Mouse (Mus musculus) CH12.LX (cell line): ENCODE data around the gene Syncrip. TPM values are rescaled to one million over a fixed set of nuclear protein-coding genes. Genes with fewer than 3 reads are reported as not detected.

ENCODE experiments used
- DNase-seq: peaks from one replicate; pipeline ENCODE4 v3.0.0-alpha.2; 2013; ENCODE audit errors: extremely low read depth
- H3K27ac ChIP-seq: 2 replicates; pipeline ENCODE4 v1.5.1; 2012; ENCODE audit warnings: low read depth, mild to moderate bottlenecking, control low read depth, moderate library complexity; ENCODE audit not compliant: insufficient read depth
- H3K27me3 ChIP-seq: replicated peaks from 2 replicates; pipeline ENCODE3; 2012; ENCODE audit warnings: inconsistent platforms
- H3K36me3 ChIP-seq, 2 experiments: replicated peaks in 1 of 2; 2 replicates each; pipeline versions ENCODE3 to v1.6.1; 2012; ENCODE audit warnings: inconsistent platforms in 1 of 2, low read length in 1 of 2, mild to moderate bottlenecking in 1 of 2, mixed read lengths in 1 of 2, moderate library complexity in 1 of 2; ENCODE audit not compliant: control insufficient read depth in 1 of 2, insufficient read depth in 1 of 2
- H3K4me1 ChIP-seq, 2 experiments: 2 replicates each; pipeline ENCODE4 v1.6.1; 2012; ENCODE audit warnings: inconsistent platforms in 1 of 2, moderate library complexity in 1 of 2; ENCODE audit not compliant: insufficient read depth in 2 of 2, control insufficient read depth in 1 of 2
- H3K4me2 ChIP-seq: 2 replicates; pipeline ENCODE4 v1.6.1; 2012; ENCODE audit warnings: low read depth, mild to moderate bottlenecking, control low read depth; ENCODE audit not compliant: poor library complexity, insufficient read depth, severe bottlenecking
- H3K4me3 ChIP-seq, 3 experiments: fragments of 150-350 bp in 1 of 3; sonication (generic) in 1 of 3; replicated peaks in 1 of 3; 2 replicates each; pipeline versions ENCODE3 to v1.5.1; 2011 to 2012; ENCODE audit warnings: low read depth in 2 of 3, low read length in 2 of 3, mild to moderate bottlenecking in 2 of 3, moderate library complexity in 2 of 3, control low read depth in 1 of 3, improper control_type of control experiment in 1 of 3, inconsistent platforms in 1 of 3, mixed read lengths in 1 of 3; ENCODE audit not compliant: poor library complexity in 1 of 3
- H3K79me2 ChIP-seq: replicated peaks from 2 replicates; pipeline ENCODE4 v1.6.1; 2012; ENCODE audit warnings: mild to moderate bottlenecking, moderate library complexity; ENCODE audit not compliant: control insufficient read depth, poor library complexity, insufficient read depth, severe bottlenecking; ENCODE audit errors: extremely low read depth
- H3K9ac ChIP-seq: 2 replicates; pipeline ENCODE4 v1.6.1; 2012; ENCODE audit warnings: low read depth, mild to moderate bottlenecking, control low read depth, moderate library complexity; ENCODE audit not compliant: insufficient read depth
- H3K9me3 ChIP-seq: replicated peaks from 2 replicates; pipeline ENCODE3; 2012; ENCODE audit warnings: low read length, inconsistent platforms, mixed read lengths
- CTCF ChIP-seq, 2 experiments: IDR thresholded peaks in 1 of 2; conservative IDR thresholded peaks in 1 of 2; 2 replicates each; pipeline ENCODE4 v1.5.1; 2011 to 2012; ENCODE audit warnings: low read depth in 2 of 2, low read length in 2 of 2, improper control_type of control experiment in 1 of 2, inconsistent platforms in 1 of 2, mild to moderate bottlenecking in 1 of 2, moderate library complexity in 1 of 2
- GABPA ChIP-seq: IDR thresholded peaks from 2 replicates; pipeline ENCODE4 v1.6.1; 2012; ENCODE audit warnings: low read depth, low read length, improper control_type of control experiment, inconsistent platforms; ENCODE audit not compliant: insufficient replicate concordance
- HCFC1 ChIP-seq: IDR thresholded peaks from 2 replicates; pipeline ENCODE4 v1.6.1; 2012; ENCODE audit warnings: low read depth, mild to moderate bottlenecking, inconsistent platforms, low read length, improper control_type of control experiment
- MXI1 ChIP-seq: IDR thresholded peaks from 2 replicates; pipeline ENCODE4 v1.6.1; 2011; ENCODE audit warnings: mild to moderate bottlenecking, low read depth, low read length, improper control_type of control experiment
- MYC ChIP-seq: IDR thresholded peaks from 2 replicates; pipeline ENCODE4 v1.6.1; 2011; ENCODE audit warnings: low read depth, mild to moderate bottlenecking, improper control_type of control experiment, low read length
- NELFE ChIP-seq: IDR thresholded peaks from 2 replicates; pipeline ENCODE4 v1.6.1; 2011; ENCODE audit warnings: low read depth, low read length, improper control_type of control experiment
- PAX5 ChIP-seq: IDR thresholded peaks from 2 replicates; pipeline ENCODE4 v1.6.1; 2012; ENCODE audit warnings: low read length, inconsistent platforms, mixed read lengths
- RAD21 ChIP-seq: IDR thresholded peaks from 2 replicates; pipeline ENCODE4 v1.6.1; 2011; ENCODE audit warnings: low read depth, mild to moderate bottlenecking, low read length, improper control_type of control experiment, moderate library complexity
- SMC3 ChIP-seq: IDR thresholded peaks from 2 replicates; pipeline ENCODE4 v1.6.1; 2011; ENCODE audit warnings: low read depth, low read length, improper control_type of control experiment
- dilution Hi-C: fragments of 300-500 bp; cut with MboI; formaldehyde crosslinking; loops from 2 replicates; pipeline ENCODE4 v1.14.3; 2020; ENCODE audit warnings: low sequenced_read_pairs; ENCODE audit not compliant: extremely low pct_unique_long_range_greater_than_20kb, extremely low pct_ligation_motif_present
- in situ Hi-C: fragments of 300-500 bp; cut with MboI; formaldehyde crosslinking; loops from 3 replicates; pipeline ENCODE4 v1.14.3; 2019; ENCODE audit warnings: low sequenced_read_pairs, low pct_ligation_motif_present, low pct_unique_long_range_greater_than_20kb, mixed read lengths
- polyA plus RNA-seq: library from polyadenylated mRNA; unstranded; fragments of >175 nt; gene quantifications from 2 replicates; pipeline ENCODE4 v1.2.1, GENCODE M21; 2012; ENCODE audit warnings: low read depth; ENCODE audit not compliant: insufficient read length
- total RNA-seq, 2 experiments: library from RNA; depleted of rRNA; stranded (reverse); fragments of 300-350 nt in 1 of 2; fragments of >200 nt in 1 of 2; gene quantifications; 2 replicates each; pipeline ENCODE4 v1.2.3; 2012 to 2014

The Syncrip gene
- total and polyA plus RNA-seq, 3 experiments, result 102 to 227 (median 213) TPM

DNA sequence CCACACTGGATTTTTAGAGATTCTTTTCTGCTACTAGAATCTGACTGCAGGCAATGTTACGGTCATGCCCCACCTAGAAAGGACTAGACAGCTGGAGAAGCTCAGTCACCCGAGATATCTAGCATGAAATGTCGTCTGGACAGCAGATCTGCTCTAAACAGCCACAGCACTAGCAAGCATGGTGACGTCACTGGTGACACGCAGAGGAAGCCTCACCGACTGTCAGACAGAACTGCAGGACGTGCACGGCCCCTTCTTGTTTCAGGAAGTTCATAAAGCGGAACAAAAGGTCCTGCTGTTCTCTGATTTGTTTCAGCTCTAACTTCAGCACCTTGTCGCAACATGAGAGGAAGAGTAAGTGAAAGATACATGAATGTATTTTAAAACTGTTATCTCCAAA, 78.3 kb downstream of the Syncrip start:
- Histone ChIP-seq H3K4me3 (no peak overlapping the region), H3K9me3 (no peaks in the 10 kb centered on the region), H3K27ac (no peak overlapping the region), H3K36me3 (peaks cover 8 to 41% of the 10 kb centered on the region in 2 experiments), H3K4me2 (no peak overlapping the region), H3K27me3 (no peaks in the 10 kb centered on the region), H3K9ac (no peak overlapping the region), H3K79me2 (no peaks in the 10 kb centered on the region), H3K4me1 (peaks cover 0 to 8% of the 10 kb centered on the region in 2 experiments; a peak in 1 of 4 replicates)
- in situ Hi-C loops, result no loop called here
- no peak for TF ChIP-seq PAX5
- DNase-seq, result peak; percentile 49
- dilution Hi-C loops, result no loop called here

- Histone ChIP-seq H3K4me2 (no peak overlapping the region), H3K27ac (no peak overlapping the region), H3K4me1 (no peaks in the 10 kb centered on the region), H3K36me3 (peaks cover 10 to 49% of the 10 kb centered on the region in 2 experiments), H3K27me3 (no peaks in the 10 kb centered on the region), H3K79me2 (no peaks in the 10 kb centered on the region), H3K4me3 (no peak overlapping the region), H3K9ac (no peak overlapping the region), H3K9me3 (no peaks in the 10 kb centered on the region)
- TF ChIP-seq GABPA, result no peak
- no peak for TF ChIP-seq NELFE
- peak; percentile 62 for TF ChIP-seq RAD21
- no peak for TF ChIP-seq MYC
- peak in 1 of 2 experiments; percentile 65; a peak in 2 of 4 replicates for TF ChIP-seq CTCF (conservative IDR thresholded peaks at IDR 0.05 in 1 of 2, IDR thresholded peaks at IDR 0.05 in 1 of 2; ENCODE audit: low read depth in 2 of 2, low read length in 2 of 2)
- peak; percentile 61 for TF ChIP-seq SMC3
- TF ChIP-seq HCFC1, result no peak
- TF ChIP-seq MXI1, result no peak
- peak; percentile 16 for DNase-seq
- dilution Hi-C loops, result no loop called here
- in situ Hi-C loops, result no loop called here
These were observed 83.9 kb downstream of the Syncrip start for GRCm38 (mm10) chr9:88398461-88398860.

Other genes starting within 250 kb of the Syncrip start
- gene Nt5e, start 155.4 kb downstream of the Syncrip start, total RNA-seq (2012; rRNA removed), result 2.0 and 3.1 TPM in 2 replicates
- gene Nt5e, start 155.4 kb downstream of the Syncrip start, total RNA-seq (2014; rRNA removed), result 0.08 TPM in 1 of 2 replicates, not detected in the other
- 0.26 and 0.34 TPM in 2 replicates for gene Nt5e, start 155.4 kb downstream of the Syncrip start, polyA plus RNA-seq
- 8.0 and 8.7 TPM in 2 replicates for gene Snx14, start 43.6 kb downstream of the Syncrip start, total RNA-seq (2012; rRNA removed)
- 13.9 and 17.4 TPM in 2 replicates for gene Snx14, start 43.6 kb downstream of the Syncrip start, total RNA-seq (2014; rRNA removed)
- 10.0 and 10.6 TPM in 2 replicates for gene Snx14, start 43.6 kb downstream of the Syncrip start, polyA plus RNA-seq
- 0.67 TPM in 1 of 2 replicates, not detected in the other for gene Gm20537, start 26.0 kb downstream of the Syncrip start, total RNA-seq (2012; rRNA removed)
- gene Gm20537, start 26.0 kb downstream of the Syncrip start, total RNA-seq (2014; rRNA removed), result not detected in 2 replicates
- gene Gm20537, start 26.0 kb downstream of the Syncrip start, polyA plus RNA-seq, result 3.9 and 9.4 TPM in 2 replicates
- 7.5 TPM in 2 replicates for gene Zfp949, start 65.4 kb upstream of the Syncrip start, total RNA-seq (2012; rRNA removed)
- 9.3 and 9.7 TPM in 2 replicates for gene Zfp949, start 65.4 kb upstream of the Syncrip start, total RNA-seq (2014; rRNA removed)
- 5.0 and 5.2 TPM in 2 replicates for gene Zfp949, start 65.4 kb upstream of the Syncrip start, polyA plus RNA-seq
- gene Trim43a, start 98.3 kb upstream of the Syncrip start, total RNA-seq (2012; rRNA removed), result 0.04 TPM in 1 of 2 replicates, not detected in the other
- gene Trim43a, start 98.3 kb upstream of the Syncrip start, total RNA-seq (2014; rRNA removed), result 0.15 TPM in 2 replicates
- gene Trim43a, start 98.3 kb upstream of the Syncrip start, polyA plus RNA-seq, result not detected in 2 replicates
- 29.6 and 34.1 TPM in 2 replicates for gene Mthfsl, start 237.7 kb upstream of the Syncrip start, total RNA-seq (2012; rRNA removed)
- gene Mthfsl, start 237.7 kb upstream of the Syncrip start, total RNA-seq (2014; rRNA removed), result 31.8 and 32.2 TPM in 2 replicates
- gene Mthfsl, start 237.7 kb upstream of the Syncrip start, polyA plus RNA-seq, result 30.2 and 34.2 TPM in 2 replicates
- gene Bcl2a1d, start 249.3 kb upstream of the Syncrip start, total RNA-seq (2012; rRNA removed), result 183 and 326 TPM in 2 replicates
- 488 and 522 TPM in 2 replicates for gene Bcl2a1d, start 249.3 kb upstream of the Syncrip start, total RNA-seq (2014; rRNA removed)
- gene Bcl2a1d, start 249.3 kb upstream of the Syncrip start, polyA plus RNA-seq, result 207 and 300 TPM in 2 replicates